Mouse (Mus musculus): ENCODE measurements around the gene Zfp691. TPM values are rescaled to one million over a fixed set of nuclear protein-coding genes. Genes with fewer than 3 reads are reported as not detected.

The Zfp691 gene
- polyA plus RNA-seq, 1 experiment from 2014 or later, result 5.2 TPM

GRCm38 (mm10) chr4:119189392-119189791 is 15.4 kb upstream of the Zfp691 start:
- no peaks in the 10 kb centered on the region for H3K27me3 ChIP-seq (replicated peaks)
- H3K27ac ChIP-seq, result no peak overlapping the region
- H3K4me3 ChIP-seq (replicated peaks), result no peak overlapping the region
- H3K9ac ChIP-seq, result no peak overlapping the region
- no peak for ATAC-seq
- H3K9me3 ChIP-seq, result no peaks in the 10 kb centered on the region
- H3K4me1 ChIP-seq (replicated peaks), result no peaks in the 10 kb centered on the region
- WGBS, result 77% methylated on average over 6 of the region's 6 CpGs
- no peaks in the 10 kb centered on the region for H3K36me3 ChIP-seq
- H3K4me2 ChIP-seq (replicated peaks), result no peak overlapping the region

- H3K9me3 ChIP-seq, result no peaks in the 10 kb centered on the region
- no peak overlapping the region for H3K4me2 ChIP-seq (replicated peaks)
- 36% methylated on average over 11 of the region's 11 CpGs for WGBS
- H3K4me1 ChIP-seq (replicated peaks), result no peaks in the 10 kb centered on the region
- H3K27ac ChIP-seq, result no peak overlapping the region
- H3K9ac ChIP-seq, result no peak overlapping the region
- H3K4me3 ChIP-seq (replicated peaks), result no peak overlapping the region
- no peaks in the 10 kb centered on the region for H3K36me3 ChIP-seq
- ATAC-seq, result no peak
- H3K27me3 ChIP-seq (replicated peaks), result no peaks in the 10 kb centered on the region
Observed at GRCm38 (mm10) chr4:119188060-119188785, 14.2 kb upstream of the Zfp691 start.

GRCm38 (mm10) chr4:119185771-119186170 is 11.8 kb upstream of the Zfp691 start:
- Histone ChIP-seq H3K27ac (no peak overlapping the region), H3K9ac (no peak overlapping the region), H3K4me3 (replicated peaks) (no peak overlapping the region), H3K4me1 (replicated peaks) (no peaks in the 10 kb centered on the region), H3K27me3 (replicated peaks) (no peaks in the 10 kb centered on the region), H3K36me3 (no peaks in the 10 kb centered on the region), H3K9me3 (no peaks in the 10 kb centered on the region), H3K4me2 (replicated peaks) (no peak overlapping the region)
- ATAC-seq, result no peak
- 82% methylated on average over 4 of the region's 4 CpGs for WGBS

- WGBS, result 31% methylated on average over 1 of the region's 1 CpGs
- Histone ChIP-seq H3K27ac (no peak overlapping the region), H3K9me3 (no peaks in the 10 kb centered on the region), H3K27me3 (replicated peaks) (no peaks in the 10 kb centered on the region), H3K4me2 (replicated peaks) (no peak overlapping the region), H3K4me1 (replicated peaks) (no peaks in the 10 kb centered on the region), H3K36me3 (no peaks in the 10 kb centered on the region), H3K9ac (no peak overlapping the region), H3K4me3 (replicated peaks) (no peak overlapping the region)
- no peak for ATAC-seq
Observed at GRCm38 (mm10) chr4:119183525-119183924, 9.5 kb upstream of the Zfp691 start.

- no peak for ATAC-seq
- H3K4me3 ChIP-seq (replicated peaks), result no peak overlapping the region
- H3K9me3 ChIP-seq, result no peaks in the 10 kb centered on the region
- 79% methylated on average over 9 of the region's 9 CpGs for WGBS
- no peak overlapping the region for H3K4me2 ChIP-seq (replicated peaks)
- H3K4me1 ChIP-seq (replicated peaks), result no peaks in the 10 kb centered on the region
- no peak overlapping the region for H3K27ac ChIP-seq
- no peaks in the 10 kb centered on the region for H3K36me3 ChIP-seq
- H3K27me3 ChIP-seq (replicated peaks), result no peaks in the 10 kb centered on the region
- H3K9ac ChIP-seq, result no peak overlapping the region
Observed at GRCm38 (mm10) chr4:119181456-119181855, 7.5 kb upstream of the Zfp691 start.

- Histone ChIP-seq H3K4me3 (replicated peaks) (no peak overlapping the region), H3K9ac (no peak overlapping the region), H3K27me3 (replicated peaks) (no peaks in the 10 kb centered on the region), H3K36me3 (no peaks in the 10 kb centered on the region), H3K4me2 (replicated peaks) (no peak overlapping the region), H3K27ac (no peak overlapping the region), H3K9me3 (no peaks in the 10 kb centered on the region), H3K4me1 (replicated peaks) (no peaks in the 10 kb centered on the region)
- WGBS, result 46% methylated on average over 4 of the region's 4 CpGs
- ATAC-seq, result no peak
Observed at GRCm38 (mm10) chr4:119180133-119180707, 6.2 kb upstream of the Zfp691 start.

- Histone ChIP-seq H3K4me3 (replicated peaks) (no peak overlapping the region), H3K9ac (no peak overlapping the region), H3K27ac (no peak overlapping the region), H3K9me3 (no peaks in the 10 kb centered on the region), H3K36me3 (no peaks in the 10 kb centered on the region), H3K4me1 (replicated peaks) (no peaks in the 10 kb centered on the region), H3K4me2 (replicated peaks) (no peak overlapping the region), H3K27me3 (replicated peaks) (no peaks in the 10 kb centered on the region)
- ATAC-seq, result no peak
- WGBS, result 63% methylated on average over 18 of the region's 18 CpGs
Observed at GRCm38 (mm10) chr4:119178331-119178730, 4.3 kb upstream of the Zfp691 start.

- H3K9me3 ChIP-seq, result no peaks in the 10 kb centered on the region
- H3K4me1 ChIP-seq (replicated peaks), result peaks cover 6% of the 10 kb centered on the region
- WGBS, result 77% methylated on average over 5 of the region's 5 CpGs
- H3K4me3 ChIP-seq (replicated peaks), result no peak overlapping the region
- no peaks in the 10 kb centered on the region for H3K27me3 ChIP-seq (replicated peaks)
- no peak for ATAC-seq
- H3K9ac ChIP-seq, result no peak overlapping the region
- no peak overlapping the region for H3K27ac ChIP-seq
- no peak overlapping the region for H3K4me2 ChIP-seq (replicated peaks)
- H3K36me3 ChIP-seq, result no peaks in the 10 kb centered on the region
Observed at GRCm38 (mm10) chr4:119177702-119178101, 3.7 kb upstream of the Zfp691 start.

GRCm38 (mm10) chr4:119172919-119173650 is 910 bp downstream of the Zfp691 start:
- peak overlapping the region; percentile 79 for H3K9ac ChIP-seq
- no peak for ATAC-seq
- H3K27me3 ChIP-seq (replicated peaks), result no peaks in the 10 kb centered on the region
- peak overlapping the region; percentile 81 for H3K4me2 ChIP-seq (replicated peaks)
- H3K9me3 ChIP-seq, result no peaks in the 10 kb centered on the region
- 34% methylated on average over 18 of the region's 18 CpGs for WGBS
- no peak overlapping the region for H3K27ac ChIP-seq
- peaks cover 10% of the 10 kb centered on the region for H3K4me1 ChIP-seq (replicated peaks)
- H3K36me3 ChIP-seq, result peaks cover 7% of the 10 kb centered on the region; the same call in 1 of the 2 replicates
- H3K4me3 ChIP-seq (replicated peaks), result peak overlapping the region; percentile 76

GRCm38 (mm10) chr4:119167663-119168062 is 6.3 kb downstream of the Zfp691 start:
- ATAC-seq, result peak; percentile 51
- Histone ChIP-seq H3K9ac (no peak overlapping the region), H3K4me2 (replicated peaks) (no peak overlapping the region), H3K9me3 (no peaks in the 10 kb centered on the region), H3K4me3 (replicated peaks) (no peak overlapping the region), H3K27me3 (replicated peaks) (no peaks in the 10 kb centered on the region), H3K36me3 (peaks cover 7% of the 10 kb centered on the region; the same call in 1 of the 2 replicates), H3K4me1 (replicated peaks) (peaks cover 3% of the 10 kb centered on the region; the same call in 1 of the 2 replicates), H3K27ac (no peak overlapping the region)
- WGBS, result 7% methylated on average over 4 of the region's 4 CpGs

- H3K4me2 ChIP-seq (replicated peaks), result no peak overlapping the region
- no peak overlapping the region for H3K4me3 ChIP-seq (replicated peaks)
- H3K27ac ChIP-seq, result no peak overlapping the region
- WGBS, result 75% methylated on average over 4 of the region's 4 CpGs
- no peaks in the 10 kb centered on the region for H3K9me3 ChIP-seq
- no peak overlapping the region for H3K9ac ChIP-seq
- H3K36me3 ChIP-seq, result peaks cover 7% of the 10 kb centered on the region; the same call in 1 of the 2 replicates
- H3K4me1 ChIP-seq (replicated peaks), result no peaks in the 10 kb centered on the region
- H3K27me3 ChIP-seq (replicated peaks), result no peaks in the 10 kb centered on the region
- peak; percentile 64 for ATAC-seq
Observed at GRCm38 (mm10) chr4:119167068-119167467, 6.9 kb downstream of the Zfp691 start.

- no peaks in the 10 kb centered on the region for H3K27me3 ChIP-seq (replicated peaks)
- no peaks in the 10 kb centered on the region for H3K9me3 ChIP-seq
- no peak overlapping the region for H3K27ac ChIP-seq
- no peak overlapping the region for H3K4me3 ChIP-seq (replicated peaks)
- no peak overlapping the region for H3K4me2 ChIP-seq (replicated peaks)
- no peaks in the 10 kb centered on the region for H3K4me1 ChIP-seq (replicated peaks)
- ATAC-seq, result no peak
- 74% methylated on average over 7 of the region's 7 CpGs for WGBS
- H3K9ac ChIP-seq, result no peak overlapping the region
- H3K36me3 ChIP-seq, result peaks cover 7% of the 10 kb centered on the region; the same call in 1 of the 2 replicates
Observed at GRCm38 (mm10) chr4:119165916-119166315, 8.1 kb downstream of the Zfp691 start.
